Comparison of ENCODE assay signal across 21 mouse cellular contexts in the genomic region with DNA sequence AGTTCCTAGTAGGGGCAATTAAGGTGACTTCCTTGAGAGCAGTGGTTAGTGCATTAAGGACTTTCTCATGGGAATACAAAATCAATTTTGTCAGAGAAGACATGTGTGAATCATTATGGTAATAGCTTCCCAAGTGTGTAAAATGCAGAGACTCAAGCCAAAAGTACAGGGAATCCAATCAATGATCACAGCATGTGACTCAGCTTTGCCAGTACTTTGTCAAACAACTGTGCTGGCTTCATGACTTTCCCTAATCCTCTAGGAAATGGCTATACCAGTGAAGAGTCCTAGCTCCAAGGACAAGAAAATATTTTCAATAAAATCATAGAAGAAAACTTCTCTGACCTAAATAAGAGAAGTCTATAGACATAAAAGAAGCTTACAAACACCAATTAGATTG.
A peak's percentile ranks its signal among the peaks of the same experiment; 100 is the strongest.
DNase-seq lines count a peak whose midpoint lies in the region; ATAC-seq and TF ChIP-seq lines count a peak whose summit lies in the region.
"Had no signal": no experiment of that assay in that cellular context is flagged by ENCODE, and none has a peak within 500 bp of the region (broad histone marks: within the 10 kb centered on the region; RNA-seq: fewer than 3 reads in every experiment).

No protein-coding gene starts in this region.

- peak; percentile 7 for DNase-seq in embryo, embryonic 10 days (ENCODE audit: low spot score)
- DNase-seq in embryo, embryonic 11 days: no peak
- DNase-seq in hindbrain, embryonic 11.5 days (ENCODE audit: low spot score): no peak
- DNase-seq in midbrain, postnatal 0 days (ENCODE audit: low spot score): peak; percentile 46
- DNase-seq in midbrain, embryonic 14.5 days: no peak
- no peak for DNase-seq in thymus, postnatal 25 days
- DNase-seq: adrenal gland, adult 2 months; adrenal gland, postnatal 25 days; cerebellum, adult 11 months; cerebellum, adult 9-10 months; forebrain, postnatal 0 days; gastrocnemius, postnatal 14 days; heart, adult 2 months; heart, postnatal 14 days; kidney, adult 11 months had no signal

- no peak overlapping the region for H3K27ac ChIP-seq in hindbrain, embryonic 16.5 days (ENCODE audit: low read depth, low read length)
- H3K27ac ChIP-seq in hindbrain, embryonic 11.5 days (ENCODE audit: low read depth, low read length): no peak overlapping the region
- no peak overlapping the region for H3K27ac ChIP-seq in midbrain, postnatal 0 days (ENCODE audit: low read depth, low read length)
- no peak overlapping the region for H3K27ac ChIP-seq in midbrain, embryonic 14.5 days (replicated peaks; ENCODE audit: low read depth, low read length)
- H3K27ac ChIP-seq: embryonic facial prominence, embryonic 12.5 days; heart, adult 2 months; heart, embryonic 15.5 days; hindbrain, embryonic 15.5 days had no signal

- ATAC-seq in hindbrain, embryonic 16.5 days: 0 out of 2 replicates have a peak, but pooled peaks have one; percentile 27
- no peak for ATAC-seq in hindbrain, embryonic 11.5 days (ENCODE audit: low FRiP score)
- no peak for ATAC-seq in midbrain, postnatal 0 days (ENCODE audit: low FRiP score)
- ATAC-seq in midbrain, embryonic 14.5 days (ENCODE audit: low FRiP score, low TSS enrichment): no peak
- ATAC-seq: forebrain, postnatal 0 days had no signal

- no peak overlapping the region for H3K9ac ChIP-seq in hindbrain, embryonic 16.5 days (ENCODE audit: low read depth, low read length)
- H3K9ac ChIP-seq in hindbrain, embryonic 11.5 days (ENCODE audit: low read depth, low read length): no peak overlapping the region
- H3K9ac ChIP-seq in midbrain, postnatal 0 days (replicated peaks; ENCODE audit: low read length, poor library complexity, severe bottlenecking): no peak overlapping the region
- no peak overlapping the region for H3K9ac ChIP-seq in midbrain, embryonic 14.5 days (replicated peaks; ENCODE audit: low read length)
- H3K9ac ChIP-seq: embryonic facial prominence, embryonic 12.5 days; forebrain, postnatal 0 days; heart, embryonic 15.5 days; hindbrain, embryonic 15.5 days had no signal

- H3K27me3 ChIP-seq in hindbrain, embryonic 16.5 days (replicated peaks; ENCODE audit: control insufficient read depth, insufficient read depth, low read length): no peaks in the 10 kb centered on the region
- no peaks in the 10 kb centered on the region for H3K27me3 ChIP-seq in hindbrain, embryonic 11.5 days (ENCODE audit: control insufficient read depth, insufficient read depth, low read length)
- H3K27me3 ChIP-seq in midbrain, postnatal 0 days (ENCODE audit: insufficient read depth, low read length): no peaks in the 10 kb centered on the region
- H3K27me3 ChIP-seq in midbrain, embryonic 14.5 days (ENCODE audit: control insufficient read depth, insufficient read depth, low read length): no peaks in the 10 kb centered on the region
- H3K27me3 ChIP-seq: CH12.LX; embryonic facial prominence, embryonic 12.5 days; heart, embryonic 15.5 days; hindbrain, embryonic 15.5 days had no signal

- no peaks in the 10 kb centered on the region for H3K4me1 ChIP-seq in hindbrain, embryonic 16.5 days (ENCODE audit: control insufficient read depth, insufficient read depth, low read depth, low read length)
- no peaks in the 10 kb centered on the region for H3K4me1 ChIP-seq in hindbrain, embryonic 11.5 days (replicated peaks; ENCODE audit: control insufficient read depth, insufficient read depth, low read length)
- H3K4me1 ChIP-seq in midbrain, postnatal 0 days (ENCODE audit: insufficient read depth, low read length): no peaks in the 10 kb centered on the region
- H3K4me1 ChIP-seq in midbrain, embryonic 14.5 days (ENCODE audit: control insufficient read depth, insufficient read depth, low read length): no peaks in the 10 kb centered on the region
- H3K4me1 ChIP-seq: embryonic facial prominence, embryonic 12.5 days; heart, embryonic 15.5 days; hindbrain, embryonic 15.5 days had no signal

- no peak overlapping the region for H3K4me3 ChIP-seq in hindbrain, embryonic 16.5 days (ENCODE audit: low read length)
- no peak overlapping the region for H3K4me3 ChIP-seq in hindbrain, embryonic 11.5 days (ENCODE audit: low read depth, low read length)
- H3K4me3 ChIP-seq in midbrain, postnatal 0 days (ENCODE audit: low read depth, low read length): no peak overlapping the region
- no peak overlapping the region for H3K4me3 ChIP-seq in midbrain, embryonic 14.5 days (replicated peaks; ENCODE audit: low read depth, low read length)
- H3K4me3 ChIP-seq: embryonic facial prominence, embryonic 12.5 days; heart, adult 2 months; heart, embryonic 15.5 days; hindbrain, embryonic 15.5 days had no signal

- H3K4me2 ChIP-seq in hindbrain, embryonic 16.5 days (ENCODE audit: low read length): no peak overlapping the region
- no peak overlapping the region for H3K4me2 ChIP-seq in hindbrain, embryonic 11.5 days (replicated peaks; ENCODE audit: low read depth, low read length)
- no peak overlapping the region for H3K4me2 ChIP-seq in midbrain, postnatal 0 days (ENCODE audit: low read depth, low read length, poor library complexity, severe bottlenecking)
- no peak overlapping the region for H3K4me2 ChIP-seq in midbrain, embryonic 14.5 days (ENCODE audit: low read length)
- H3K4me2 ChIP-seq: embryonic facial prominence, embryonic 12.5 days; heart, embryonic 11.5 days; heart, embryonic 15.5 days; hindbrain, embryonic 15.5 days had no signal

- H3K36me3 ChIP-seq in hindbrain, embryonic 16.5 days (ENCODE audit: control insufficient read depth, insufficient read depth, low read length): no peaks in the 10 kb centered on the region
- H3K36me3 ChIP-seq in hindbrain, embryonic 11.5 days (ENCODE audit: control insufficient read depth, insufficient read depth, low read length): no peaks in the 10 kb centered on the region
- H3K36me3 ChIP-seq in midbrain, postnatal 0 days (ENCODE audit: insufficient read depth, low read length): no peaks in the 10 kb centered on the region
- no peaks in the 10 kb centered on the region for H3K36me3 ChIP-seq in midbrain, embryonic 14.5 days (ENCODE audit: control insufficient read depth, insufficient read depth, low read length)
- H3K36me3 ChIP-seq: embryonic facial prominence, embryonic 12.5 days; heart, embryonic 15.5 days; hindbrain, embryonic 15.5 days had no signal

- TF ChIP-seq CTCF in midbrain, postnatal 0 days (IDR thresholded peaks at IDR 0.05): no peak

- no peaks in the 10 kb centered on the region for H3K9me3 ChIP-seq in hindbrain, embryonic 16.5 days (ENCODE audit: control insufficient read depth, low read length)
- no peaks in the 10 kb centered on the region for H3K9me3 ChIP-seq in hindbrain, embryonic 11.5 days (ENCODE audit: control insufficient read depth, low read length)
- no peaks in the 10 kb centered on the region for H3K9me3 ChIP-seq in midbrain, postnatal 0 days (ENCODE audit: low read length)
- H3K9me3 ChIP-seq in midbrain, embryonic 14.5 days (ENCODE audit: control insufficient read depth, low read length): no peaks in the 10 kb centered on the region
- H3K9me3 ChIP-seq: embryonic facial prominence, embryonic 12.5 days; heart, embryonic 15.5 days; hindbrain, embryonic 15.5 days had no signal

Comparison
In these comparisons a context has a peak if more than half of its experiments do, and no peak if none do; other contexts are left out.
1. DNase-seq: peak in embryo, embryonic 10 days (single experiment) and midbrain, postnatal 0 days (single experiment); none in embryo, embryonic 11 days (single experiment), hindbrain, embryonic 11.5 days (single experiment), midbrain, embryonic 14.5 days (single experiment) and thymus, postnatal 25 days (single experiment).